Mouse (Mus musculus): ENCODE measurements around the gene Btbd3.
"Not testable (repeated sequence)": the region's sequence is repeated elsewhere in the genome, so short reads cannot be mapped to it uniquely, and the experiment has no call there.

The Btbd3 gene

DNA sequence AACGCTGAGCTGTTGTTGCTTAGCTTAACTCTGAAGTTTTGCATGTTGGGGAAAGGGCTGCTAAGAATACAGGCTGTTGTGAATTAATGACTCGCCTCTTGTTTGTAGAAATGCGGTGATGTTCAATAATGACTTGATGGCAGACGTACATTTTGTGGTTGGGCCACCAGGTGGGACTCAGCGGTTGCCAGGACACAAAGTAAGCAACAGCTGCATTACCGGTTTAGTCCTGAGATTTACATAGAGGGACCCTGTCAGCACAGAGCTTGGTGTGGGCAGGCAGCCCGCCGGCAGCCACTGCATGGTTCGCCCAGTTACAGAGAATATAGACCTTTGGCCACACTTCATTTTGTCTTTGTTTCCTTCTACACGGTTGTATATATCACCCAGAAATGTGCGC is 23.3 kb downstream of the Btbd3 start:
- no peak for DNase-seq (ENCODE audit: low read depth in 1 of 2, low spot score in 2 of 2)

DNA sequence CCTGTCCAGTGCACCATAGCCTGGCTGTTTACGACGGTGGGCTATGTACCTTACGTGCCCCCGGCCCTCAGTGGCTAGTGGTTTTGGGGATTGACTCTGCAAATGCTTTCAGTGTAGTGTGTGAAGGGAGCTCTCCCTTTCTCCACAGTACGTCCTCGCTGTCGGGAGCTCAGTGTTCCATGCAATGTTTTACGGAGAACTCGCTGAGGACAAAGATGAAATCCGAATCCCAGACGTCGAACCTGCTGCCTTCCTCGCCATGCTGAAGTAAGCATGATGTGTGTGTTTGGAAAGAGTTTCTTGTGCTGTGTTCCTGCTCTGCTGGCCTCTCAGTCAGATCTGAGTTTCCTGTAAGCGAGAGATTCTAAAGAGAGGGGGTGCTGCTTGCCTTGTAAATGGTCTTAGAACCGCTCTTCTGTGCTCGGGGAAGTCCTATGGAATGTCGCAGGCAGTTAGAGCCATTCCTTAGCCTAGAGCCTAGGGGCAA is 23.9 kb downstream of the Btbd3 start:
- DNase-seq (ENCODE audit: low read depth in 1 of 2, low spot score in 2 of 2) = no peak

DNA sequence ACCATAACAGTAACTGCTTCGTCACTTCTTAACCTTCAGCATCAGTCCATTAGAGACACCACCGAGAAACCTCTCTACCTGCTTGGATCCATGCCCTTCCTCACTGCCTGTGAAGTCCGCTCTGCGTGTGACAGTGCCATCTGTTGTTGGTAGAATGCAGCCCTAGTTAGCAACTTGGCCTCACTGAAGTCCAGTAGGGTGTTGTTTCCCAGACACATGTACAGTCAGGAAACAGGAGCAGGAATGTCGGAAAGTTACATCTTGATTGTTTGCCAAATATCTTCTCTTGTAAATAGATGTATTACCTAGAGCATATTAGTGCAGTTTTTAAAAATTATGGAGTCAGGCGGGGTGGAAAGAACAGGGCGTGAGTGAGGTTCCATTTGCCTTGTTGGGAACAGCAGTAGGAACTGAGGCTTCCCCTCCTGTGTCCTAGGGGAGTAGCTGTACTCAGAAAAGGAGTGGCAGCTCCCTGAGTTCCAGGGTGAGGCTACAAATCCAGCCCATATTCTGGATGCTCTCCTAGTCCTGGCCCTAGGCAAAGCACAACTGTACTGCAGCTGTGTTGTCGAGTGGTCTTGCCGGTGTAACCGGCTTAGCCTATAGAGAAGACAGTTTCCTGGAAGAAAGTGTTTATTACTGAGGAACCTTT is 25.3 kb downstream of the Btbd3 start:
- DNase-seq (ENCODE audit: low read depth in 1 of 2, low spot score in 2 of 2) = no peak

DNA sequence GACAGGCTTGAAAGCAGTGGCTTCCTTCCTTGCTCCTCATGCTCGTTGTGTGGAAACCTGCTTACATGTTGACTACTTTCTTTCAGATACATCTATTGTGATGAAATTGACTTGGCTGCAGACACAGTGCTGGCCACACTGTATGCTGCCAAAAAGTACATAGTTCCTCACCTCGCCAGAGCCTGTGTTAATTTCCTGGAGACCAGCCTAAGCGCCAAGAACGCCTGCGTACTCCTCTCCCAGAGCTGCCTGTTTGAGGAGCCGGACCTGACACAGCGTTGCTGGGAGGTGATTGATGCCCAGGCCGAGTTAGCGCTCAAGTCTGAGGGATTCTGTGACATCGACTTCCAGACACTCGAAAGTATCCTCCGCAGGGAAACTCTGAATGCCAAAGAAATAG is 27.0 kb downstream of the Btbd3 start:
- no peak for DNase-seq (ENCODE audit: low read depth in 1 of 2, low spot score in 2 of 2)

DNA sequence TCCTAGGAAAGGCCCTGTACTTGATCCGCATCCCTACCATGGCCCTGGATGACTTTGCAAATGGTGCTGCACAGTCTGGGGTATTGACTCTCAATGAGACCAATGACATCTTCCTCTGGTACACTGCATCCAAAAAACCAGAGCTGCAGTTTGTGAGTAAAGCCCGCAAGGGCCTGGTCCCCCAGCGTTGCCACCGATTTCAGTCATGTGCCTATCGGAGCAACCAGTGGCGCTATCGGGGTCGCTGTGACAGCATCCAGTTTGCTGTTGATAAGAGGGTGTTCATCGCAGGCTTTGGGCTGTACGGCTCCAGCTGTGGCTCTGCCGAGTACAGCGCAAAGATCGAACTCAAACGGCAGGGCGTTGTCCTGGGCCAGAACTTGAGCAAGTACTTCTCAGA is 27.5 kb downstream of the Btbd3 start:
- no peak for DNase-seq (ENCODE audit: low read depth in 1 of 2, low spot score in 2 of 2)

DNA sequence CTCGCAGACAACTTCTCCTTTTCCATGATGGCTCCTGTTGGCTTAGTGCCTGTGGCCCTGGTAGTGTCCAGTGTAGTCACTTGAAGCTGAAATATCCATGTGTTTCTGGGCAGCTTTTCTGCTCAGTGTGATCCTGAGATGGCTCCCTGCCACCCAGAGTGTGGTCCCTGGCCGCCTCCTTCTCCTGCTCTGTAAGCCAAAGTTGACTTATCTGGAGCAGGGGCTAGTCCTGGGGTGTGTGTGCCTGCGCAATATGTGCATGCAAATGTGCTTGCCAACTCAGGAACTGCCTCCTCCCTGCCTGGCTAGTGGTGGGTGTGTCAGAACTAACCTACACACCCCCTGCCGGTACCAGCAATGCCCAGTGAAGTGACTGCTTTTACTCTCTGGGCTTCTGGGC is 29.4 kb downstream of the Btbd3 start:
- no peak for DNase-seq (ENCODE audit: low read depth in 1 of 2, low spot score in 2 of 2)

DNA sequence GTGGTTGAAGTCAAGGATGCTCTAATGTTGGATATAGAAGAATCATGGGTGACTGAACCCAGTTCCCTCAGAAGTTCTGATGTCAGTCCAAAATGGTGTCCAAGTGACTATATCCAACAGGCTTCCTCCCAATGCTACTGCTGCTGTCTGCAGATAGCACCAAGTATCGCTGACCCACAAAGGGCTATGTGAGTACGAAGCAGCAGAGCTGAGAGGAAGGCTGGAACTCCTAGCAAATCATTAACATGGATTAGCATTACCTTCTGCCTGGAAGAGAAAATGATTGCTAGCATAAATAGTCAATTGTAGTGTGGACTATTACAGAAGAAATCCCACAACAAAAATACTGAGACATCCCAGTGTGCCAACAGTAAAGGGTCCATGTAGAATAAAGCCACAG is 33.8 kb downstream of the Btbd3 start:
- DNase-seq (ENCODE audit: low read depth in 1 of 2, low spot score in 2 of 2) = no peak

DNA sequence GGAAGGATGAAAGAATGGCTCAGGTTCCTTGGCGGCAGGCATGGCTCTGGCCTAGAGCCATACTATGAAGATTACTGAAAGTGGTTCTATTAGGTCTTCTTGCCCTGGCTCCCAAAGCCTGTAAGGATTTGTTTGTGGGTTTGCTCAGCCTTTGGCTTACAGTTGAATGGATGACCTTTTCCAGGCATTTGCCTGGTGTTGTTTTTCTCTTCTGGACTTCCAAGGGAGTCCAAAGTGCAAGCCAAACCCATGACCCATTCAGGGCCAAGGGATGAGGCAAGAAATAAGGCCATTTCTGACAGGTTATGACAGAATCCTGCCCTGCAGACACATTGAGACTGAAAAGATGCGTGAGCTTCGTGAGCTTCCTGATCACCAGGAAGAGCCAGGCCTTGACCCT is 37.9 kb downstream of the Btbd3 start:
- no peak for DNase-seq (ENCODE audit: low read depth in 1 of 2, low spot score in 2 of 2)

DNA sequence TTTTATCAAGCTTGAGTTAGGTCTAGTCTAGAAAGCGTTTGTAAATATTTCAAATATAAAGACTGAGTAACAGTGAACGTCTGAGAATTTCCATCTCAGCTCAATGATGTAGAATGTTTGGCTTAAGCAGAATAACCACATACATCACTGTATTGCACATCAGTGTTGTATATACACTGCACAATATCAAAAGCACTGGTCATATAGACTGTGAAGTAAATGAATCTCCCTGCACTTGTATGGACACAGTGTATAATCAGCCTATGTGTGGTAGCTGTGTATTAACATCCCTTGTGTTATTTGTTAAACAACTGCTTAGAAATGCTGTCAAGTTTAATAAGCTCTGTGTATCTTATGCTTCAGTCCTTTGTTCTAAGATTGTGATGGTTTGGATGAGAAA is 49.9 kb downstream of the Btbd3 start:
- DNase-seq (ENCODE audit: low read depth in 1 of 2, low spot score in 2 of 2) = no peak

DNA sequence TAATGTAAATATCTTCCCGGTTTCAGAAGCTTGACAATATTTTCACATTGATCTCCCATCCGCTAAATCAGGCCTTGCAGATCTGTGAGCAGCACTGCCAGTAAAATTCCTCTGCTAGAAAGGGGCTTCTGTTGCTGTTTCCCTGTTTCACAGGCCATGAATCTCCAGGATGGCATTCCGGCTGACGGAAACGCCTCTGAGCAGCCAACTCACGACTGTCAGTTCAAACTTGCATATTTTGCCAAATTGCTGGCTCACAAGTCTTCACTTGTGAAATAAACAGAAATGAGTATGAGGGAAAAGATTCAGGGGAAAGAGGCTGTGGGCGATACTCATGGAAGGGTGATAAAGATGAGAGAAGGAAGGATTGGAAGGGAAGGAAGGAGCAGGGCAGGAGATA is 59.3 kb downstream of the Btbd3 start:
- no peak for DNase-seq (ENCODE audit: low read depth in 1 of 2, low spot score in 2 of 2)

DNA sequence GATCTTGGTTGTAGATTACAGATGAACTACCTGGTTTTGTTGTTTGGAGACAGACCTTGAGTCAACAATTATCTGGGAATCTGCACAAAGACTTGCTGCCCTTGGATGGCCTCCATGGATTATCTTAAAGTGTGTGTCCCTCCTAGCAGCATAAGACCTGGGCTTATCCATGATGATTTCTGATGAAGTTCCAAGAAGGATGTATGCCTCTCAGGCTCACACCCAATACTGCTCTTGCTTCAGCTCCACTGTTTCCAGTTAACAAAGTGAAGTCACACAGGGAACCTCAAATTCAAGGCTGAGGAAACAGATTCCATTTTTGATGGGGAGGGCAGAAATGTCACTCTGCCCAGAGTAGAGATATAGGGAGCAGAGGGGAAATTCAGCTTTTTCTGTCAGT is 64.0 kb downstream of the Btbd3 start:
- no peak for DNase-seq (ENCODE audit: low read depth in 1 of 2, low spot score in 2 of 2)

DNA sequence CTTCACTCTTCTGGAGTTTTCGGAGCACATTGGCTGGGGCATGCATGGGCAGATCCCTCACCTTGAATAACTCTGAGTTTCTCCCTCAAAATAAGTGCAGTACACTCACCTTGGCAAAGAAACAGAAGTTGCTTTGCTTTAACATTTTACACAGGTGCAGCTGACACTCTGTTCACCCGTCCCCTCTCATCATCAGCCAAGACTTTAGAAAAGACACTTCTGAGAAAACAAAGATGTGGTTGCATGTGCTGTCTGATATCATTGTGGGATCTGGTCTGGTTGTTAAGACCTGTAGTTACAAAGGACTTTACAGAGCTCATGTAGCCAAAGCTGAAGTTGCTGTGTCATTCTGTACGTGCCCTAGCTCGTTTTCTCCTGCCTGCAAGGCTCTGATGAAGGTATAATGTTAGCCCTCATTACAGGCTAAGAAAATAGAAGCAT is 64.7 kb downstream of the Btbd3 start:
- DNase-seq (ENCODE audit: low read depth in 1 of 2, low spot score in 2 of 2) = no peak

DNA sequence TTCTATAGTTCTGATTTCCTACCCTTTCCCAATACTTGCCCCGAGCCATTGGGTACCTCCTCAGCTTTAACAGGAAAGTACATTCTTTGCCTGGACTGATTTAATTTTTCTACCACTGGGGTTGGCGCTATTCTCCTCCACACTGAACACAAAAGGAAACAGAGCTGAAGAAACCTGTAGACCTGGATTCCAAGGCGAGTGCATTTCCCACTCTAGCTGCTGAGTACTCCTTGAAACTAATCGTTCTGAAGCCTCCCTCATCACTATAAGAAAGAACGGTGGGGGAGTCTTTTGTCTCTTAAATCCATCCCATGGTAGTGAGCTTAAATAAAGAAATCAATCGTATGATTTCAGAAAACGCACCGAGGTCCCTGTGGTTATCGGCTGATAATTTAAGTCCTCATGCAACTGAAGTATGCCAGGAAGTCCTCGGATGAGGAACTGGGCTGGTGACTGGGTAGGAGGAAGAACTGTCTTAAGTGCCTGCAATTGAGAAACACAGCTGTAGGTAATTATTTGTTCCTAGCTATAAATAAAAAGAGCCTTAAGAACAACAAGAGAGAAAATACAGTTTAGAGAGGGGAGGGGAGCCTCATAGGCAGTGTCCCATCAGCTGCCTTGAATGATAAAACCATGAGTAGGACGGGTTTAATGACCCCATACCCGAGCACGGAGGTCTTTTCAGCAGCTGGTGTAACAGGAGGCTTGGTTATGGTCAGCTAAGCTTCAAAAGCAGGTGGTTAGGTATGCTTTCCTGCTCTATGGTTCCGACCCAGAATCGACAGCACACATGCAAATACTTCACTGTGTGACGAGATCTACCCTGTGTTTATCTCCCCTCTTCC is 66.1 kb downstream of the Btbd3 start:
- DNase-seq (ENCODE audit: low read depth in 1 of 2, low spot score in 2 of 2) = no peak

DNA sequence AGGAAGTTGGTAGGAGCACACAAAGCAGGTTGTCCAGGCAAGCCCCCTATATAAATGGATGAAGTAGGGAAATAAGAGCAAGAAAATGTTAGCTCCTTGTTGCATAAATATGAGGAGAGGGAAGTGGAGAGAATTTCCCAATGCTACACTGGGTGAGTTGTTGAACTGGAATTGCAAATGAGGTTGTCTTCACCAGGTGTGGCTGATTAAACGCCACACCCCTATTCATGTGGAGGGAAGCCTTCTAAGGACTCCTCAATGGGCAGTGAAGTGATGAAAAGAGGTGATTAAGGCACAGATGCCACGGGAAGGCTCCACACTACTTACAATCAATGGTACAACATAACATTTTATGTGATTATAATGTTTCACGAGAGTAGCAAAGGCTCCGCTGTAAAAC is 70.0 kb downstream of the Btbd3 start:
- DNase-seq (ENCODE audit: low read depth in 1 of 2, low spot score in 2 of 2) = no peak

DNA sequence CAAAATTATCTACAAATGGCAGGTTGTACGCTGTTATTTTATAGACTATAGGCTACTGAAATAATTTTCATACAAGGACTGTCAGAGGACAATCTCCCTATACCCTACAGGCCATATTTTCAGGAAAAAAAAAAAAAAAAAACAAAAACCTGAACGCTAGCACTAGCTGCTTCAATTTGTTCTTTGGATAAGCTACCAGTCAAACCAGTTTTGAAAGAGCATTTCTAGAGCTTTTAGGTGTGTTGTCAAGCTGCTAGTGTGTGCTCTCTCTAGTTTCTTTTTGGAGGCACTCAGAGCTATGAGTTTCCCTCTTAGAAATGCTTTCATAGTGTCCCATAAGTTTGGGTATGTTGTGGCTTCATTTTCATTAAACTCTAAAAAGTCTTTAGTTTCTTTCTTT is 77.8 kb downstream of the Btbd3 start:
- not testable (repeated sequence) for DNase-seq (ENCODE audit: low read depth in 1 of 2, low spot score in 2 of 2)

DNA sequence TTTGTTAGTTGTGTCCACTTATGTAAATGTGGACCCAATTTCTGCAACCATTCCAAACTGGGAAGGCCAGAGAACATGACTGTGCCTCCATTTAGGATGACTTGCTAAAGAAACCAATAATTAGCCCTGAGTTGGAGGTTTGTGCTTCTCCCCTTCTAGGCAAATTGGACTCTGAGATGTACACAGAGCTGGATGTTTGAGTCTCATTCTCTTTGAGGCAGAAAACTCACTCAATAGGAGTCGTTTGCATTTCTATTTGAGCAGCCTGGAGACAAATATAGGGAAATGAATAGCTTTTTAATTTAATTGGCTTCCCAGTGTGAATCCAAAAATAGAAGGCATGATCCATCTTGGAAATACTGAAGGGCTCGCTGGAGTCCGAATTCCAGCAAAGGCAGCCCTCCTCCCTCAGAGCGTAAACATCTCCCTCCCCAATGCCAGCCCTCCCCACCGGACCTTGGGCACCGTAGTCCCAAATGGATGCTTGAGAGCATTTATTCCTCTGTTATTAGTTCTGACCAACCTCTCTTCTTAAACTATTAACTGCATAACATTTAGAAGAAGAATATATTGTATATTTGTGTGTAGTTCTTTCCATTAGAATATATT is 81.6 kb downstream of the Btbd3 start:
- no peak for DNase-seq (ENCODE audit: low read depth in 1 of 2, low spot score in 2 of 2)

DNA sequence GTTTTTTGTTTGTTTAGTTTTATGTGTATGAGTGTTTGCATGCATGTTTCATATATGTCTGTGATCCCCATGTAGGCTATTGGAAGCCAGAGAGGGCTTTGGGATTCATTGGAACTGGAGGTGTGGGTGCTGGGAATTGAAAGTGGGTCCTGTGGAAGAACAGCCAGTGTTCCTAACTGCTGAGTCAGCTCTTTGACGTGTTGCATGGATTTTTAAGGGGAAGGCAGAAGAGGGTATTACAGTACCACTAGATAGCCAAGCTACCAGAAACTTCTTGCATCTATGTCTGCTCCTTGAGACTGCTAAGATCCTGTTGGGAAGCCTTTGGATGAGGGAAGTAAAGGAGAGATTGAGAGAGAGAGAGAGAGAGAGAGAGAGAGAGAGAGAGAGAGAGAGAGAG is 82.2 kb downstream of the Btbd3 start:
- DNase-seq (ENCODE audit: low read depth in 1 of 2, low spot score in 2 of 2) = no peak

DNA sequence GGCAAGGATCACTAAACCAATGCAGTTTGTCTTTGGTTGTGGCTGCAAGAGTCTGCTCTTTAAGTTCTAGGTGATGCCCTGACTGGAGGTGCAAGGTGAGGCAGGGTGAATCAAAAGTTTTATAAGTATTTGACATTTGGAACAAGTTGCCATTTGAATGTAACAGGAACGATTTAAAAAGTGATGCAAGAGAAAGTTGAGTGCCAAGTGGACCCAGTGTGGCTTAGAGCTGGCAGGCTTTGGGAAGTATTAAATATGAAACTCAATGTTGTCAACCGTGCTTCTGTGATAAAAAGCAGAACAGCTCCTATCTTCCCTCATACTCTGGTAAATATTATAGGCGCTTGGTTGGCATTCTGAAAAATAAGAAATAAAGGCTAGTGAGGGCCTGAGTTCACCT is 99.0 kb downstream of the Btbd3 start:
- no peak for DNase-seq (ENCODE audit: low read depth in 1 of 2, low spot score in 2 of 2)

DNA sequence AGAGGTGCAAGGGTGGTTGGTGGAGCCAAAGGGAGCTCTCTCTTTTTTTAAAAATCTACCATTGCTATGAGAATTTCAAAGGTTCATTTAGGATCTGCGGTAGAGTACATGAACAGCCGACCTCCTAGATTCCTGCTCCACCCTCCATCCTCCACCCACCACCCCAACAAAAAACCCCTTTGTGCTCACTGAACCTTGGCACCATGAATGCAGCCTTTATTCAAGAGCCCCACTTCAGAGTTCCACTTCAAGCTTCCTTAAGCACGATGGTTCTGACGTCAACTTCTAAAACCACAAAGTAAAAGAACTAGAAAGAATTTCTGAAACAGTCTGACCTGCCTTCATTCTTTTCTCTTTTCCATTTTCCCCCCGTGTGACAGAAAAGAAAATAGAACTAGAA is 106.1 kb downstream of the Btbd3 start:
- DNase-seq (ENCODE audit: low read depth in 1 of 2, low spot score in 2 of 2) = no peak

DNA sequence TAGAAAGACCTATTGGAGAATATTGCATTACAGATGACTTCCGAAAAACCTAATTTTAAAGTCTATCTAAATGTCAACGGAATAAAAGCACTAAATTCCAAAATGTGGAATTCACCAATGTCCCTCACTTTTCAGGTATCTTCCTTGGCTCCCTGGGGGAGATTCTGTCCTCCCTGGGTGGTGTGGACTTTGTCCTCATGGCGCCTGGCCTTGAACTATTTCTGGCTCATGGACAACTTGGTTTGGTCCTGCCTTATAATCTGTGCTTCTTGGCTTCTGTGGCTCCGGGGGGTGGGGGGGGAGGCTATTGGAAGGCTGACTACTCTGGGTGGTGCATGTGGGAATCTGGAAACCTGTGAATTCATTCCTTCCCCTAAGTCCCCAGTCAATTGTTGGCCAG is 109.0 kb downstream of the Btbd3 start:
- DNase-seq (ENCODE audit: low read depth in 1 of 2, low spot score in 2 of 2) = no peak

DNA sequence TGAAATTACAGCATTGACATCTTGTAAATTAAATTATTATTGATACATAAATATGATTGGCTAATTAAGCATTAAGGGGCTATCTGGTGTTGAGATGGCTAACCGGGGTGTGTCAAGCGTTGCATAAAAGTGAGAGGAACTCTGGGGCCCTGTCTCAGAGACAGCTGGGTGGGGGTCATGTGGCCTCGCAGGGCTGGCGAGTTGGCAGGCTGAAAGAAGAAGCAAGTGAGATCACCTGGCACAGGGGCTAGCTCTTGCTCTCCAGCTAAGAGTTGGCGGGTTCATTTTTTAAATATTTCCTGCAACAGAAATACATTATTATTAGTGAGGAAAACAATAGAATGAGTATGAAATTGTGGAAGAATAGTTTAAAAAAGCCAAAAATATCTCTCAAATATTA is 118.2 kb downstream of the Btbd3 start:
- no peak for DNase-seq (ENCODE audit: low read depth in 1 of 2, low spot score in 2 of 2)

DNA sequence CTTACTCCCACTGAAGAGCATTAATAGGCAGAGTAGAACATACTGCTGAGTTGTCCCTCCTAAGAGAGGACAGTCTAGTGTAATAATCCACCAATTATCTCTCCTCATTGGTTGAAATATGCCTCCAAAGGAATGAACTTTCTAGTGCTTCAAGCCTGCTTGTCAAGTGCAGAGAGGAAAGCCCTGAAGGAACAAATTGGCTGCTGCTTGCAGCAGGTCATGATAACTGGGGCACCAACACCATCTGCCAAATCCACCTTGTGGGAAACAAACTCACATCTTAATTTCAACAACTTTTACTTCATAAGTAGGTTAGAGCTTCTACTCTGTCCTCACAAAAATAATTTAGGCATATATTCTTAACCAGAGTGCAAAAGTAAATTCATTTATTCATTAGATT is 122.5 kb downstream of the Btbd3 start:
- DNase-seq (ENCODE audit: low read depth in 1 of 2, low spot score in 2 of 2) = no peak
